Mouse (Mus musculus): ENCODE data around the gene Bcas2.
"Not testable (repeated sequence)": the region's sequence is repeated elsewhere in the genome, so short reads cannot be mapped to it uniquely, and the experiment has no call there.

- not testable (repeated sequence) for TF ChIP-seq CTCF (IDR thresholded peaks at IDR 0.05; ENCODE audit: low read depth); EP300 (optimal IDR thresholded peaks at IDR 0.05)
Measured at GRCm38 (mm10) chr3:103140095-103140838, 31.2 kb upstream of the Bcas2 start.
